Mouse (Mus musculus): ENCODE data around the gene Il1rl1. TPM values are rescaled to one million over a fixed set of nuclear protein-coding genes. Genes with fewer than 3 reads are reported as not detected.

The Il1rl1 gene
- polyA plus RNA-seq, 1 experiment from 2014 or later = not detected

GRCm38 (mm10) chr1:40501546-40502398, 72.4 kb downstream of the Il1rl1 start:
- Histone ChIP-seq H3K27me3 (ENCODE audit: poor library complexity, severe bottlenecking) (no peaks in the 10 kb centered on the region), H3K4me3 (no peak overlapping the region), H3K9me3 (no peaks in the 10 kb centered on the region), H3K27ac (no peak overlapping the region), H3K4me1 (no peaks in the 10 kb centered on the region), H3K36me3 (replicated peaks) (no peaks in the 10 kb centered on the region)
- 92% methylated on average over 11 of the region's 11 CpGs for WGBS
- no peak for DNase-seq (ENCODE audit: extremely low spot score, low spot score)

DNA sequence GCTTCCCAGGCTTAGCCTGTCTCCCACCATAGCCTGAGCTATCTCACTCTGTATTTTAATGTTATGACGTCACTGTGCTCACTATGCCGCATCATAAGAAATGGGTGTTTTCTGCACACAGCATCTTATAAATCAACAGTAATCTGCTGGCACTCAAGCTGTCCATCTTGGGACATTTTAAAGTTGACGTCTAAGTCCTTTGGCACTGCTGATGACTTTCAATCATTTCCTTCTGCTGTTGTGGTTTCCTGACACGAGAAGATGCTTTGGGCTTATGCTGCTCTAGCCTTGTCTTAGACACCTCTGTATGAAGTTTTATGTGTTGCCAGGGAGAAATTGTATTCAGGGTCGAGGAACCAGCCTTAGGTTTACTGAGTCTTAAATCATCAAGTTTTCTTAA, 75.2 kb downstream of the Il1rl1 start:
- Histone ChIP-seq H3K4me1 (no peaks in the 10 kb centered on the region), H3K4me3 (no peak overlapping the region), H3K27me3 (ENCODE audit: poor library complexity, severe bottlenecking) (no peaks in the 10 kb centered on the region), H3K27ac (no peak overlapping the region), H3K36me3 (replicated peaks) (no peaks in the 10 kb centered on the region), H3K9me3 (no peaks in the 10 kb centered on the region)
- no peak for DNase-seq (ENCODE audit: extremely low spot score, low spot score)
- 87% methylated on average over 5 of the region's 5 CpGs for WGBS

Other genes starting within 250 kb of the Il1rl1 start
- gene Il1r1, start 204.5 kb upstream of the Il1rl1 start, polyA plus RNA-seq (2016; fragmentation: Nextera tagmentation; extraction: Ambion mirVana) = 0.18 and 0.56 TPM in 2 replicates
- gene Il1rl2, start 105.0 kb upstream of the Il1rl1 start, polyA plus RNA-seq (2016; fragmentation: Nextera tagmentation; extraction: Ambion mirVana) = 0.75 and 1.1 TPM in 2 replicates
- not detected in 2 replicates for gene Il18r1, start 36.0 kb downstream of the Il1rl1 start, polyA plus RNA-seq (2016; fragmentation: Nextera tagmentation; extraction: Ambion mirVana)
- 0.22 and 0.38 TPM in 2 replicates for gene Il18rap, start 85.8 kb downstream of the Il1rl1 start, polyA plus RNA-seq (2016; fragmentation: Nextera tagmentation; extraction: Ambion mirVana)
- gene Slc9a4, start 150.5 kb downstream of the Il1rl1 start, polyA plus RNA-seq (2016; fragmentation: Nextera tagmentation; extraction: Ambion mirVana) = not detected in 2 replicates

All from forebrain, embryonic 10.5 days (tissue).